Mouse (Mus musculus) spleen, adult 2 months (tissue): Measurements from ENCODE around the gene Dnttip1. TPM values are rescaled to one million over a fixed set of nuclear protein-coding genes. Genes with fewer than 3 reads are reported as not detected.

Experiments
- DNase-seq, 2 experiments: peaks; one replicate each; pipeline versions ENCODE4 v3.0.0 to v3.0.0-alpha.2; 2012 to 2021; ENCODE audit warnings: low spot score in 2 of 2, low read depth in 1 of 2
- H3K27ac ChIP-seq: fragments of 200-500 bp; 2 replicates; pipeline ENCODE4 v1.5.1; 2012; ENCODE audit warnings: low read length, inconsistent platforms; ENCODE audit not compliant: insufficient read depth
- H3K27me3 ChIP-seq: fragments of 200-500 bp; 2 replicates; pipeline ENCODE4 v1.6.1; 2012; ENCODE audit warnings: mild to moderate bottlenecking, moderate library complexity, low read length, inconsistent platforms; ENCODE audit not compliant: control insufficient read depth, insufficient read depth
- H3K36me3 ChIP-seq: fragments of 200-500 bp; 2 replicates; pipeline ENCODE4 v1.6.1; 2012; ENCODE audit warnings: mild to moderate bottlenecking, low read length, inconsistent platforms; ENCODE audit not compliant: control insufficient read depth, insufficient read depth
- H3K4me1 ChIP-seq: fragments of 200-500 bp; 2 replicates; pipeline ENCODE4 v1.6.1; 2011; ENCODE audit warnings: inconsistent platforms; ENCODE audit not compliant: control insufficient read depth, insufficient read depth, insufficient read length
- H3K4me3 ChIP-seq: fragments of 200-500 bp; 2 replicates; pipeline ENCODE4 v1.5.1; 2011; ENCODE audit warnings: mild to moderate bottlenecking, inconsistent platforms; ENCODE audit not compliant: insufficient read depth, insufficient read length; ENCODE audit errors: extremely low read depth
- CTCF ChIP-seq: fragments of 200-500 bp; IDR thresholded peaks from 2 replicates; pipeline ENCODE4 v1.5.1; 2011; ENCODE audit warnings: mild to moderate bottlenecking, inconsistent platforms; ENCODE audit not compliant: insufficient read depth, insufficient read length, insufficient replicate concordance; ENCODE audit errors: extremely low read depth
- POLR2A ChIP-seq: fragments of 200-500 bp; IDR thresholded peaks from 2 replicates; pipeline ENCODE4 v1.6.1; 2011; ENCODE audit warnings: low read depth, low read length, inconsistent platforms
- WGBS: fragments of 180-500 bp; shearing (Covaris S2); methylation state at CpG from one replicate; pipeline ENCODE4 v1.1.7; 2018; 5-methylcytosine and 5-hydroxymethylcytosine counted together
- polyA plus RNA-seq: library from polyadenylated mRNA; depleted of rRNA; stranded (reverse); fragments of >200 nt; gene quantifications from 2 replicates; pipeline ENCODE4 v1.2.3, GENCODE M21; 2012

Dnttip1 gene
- polyA plus RNA-seq, 1 experiment = 38.9 TPM

DNA sequence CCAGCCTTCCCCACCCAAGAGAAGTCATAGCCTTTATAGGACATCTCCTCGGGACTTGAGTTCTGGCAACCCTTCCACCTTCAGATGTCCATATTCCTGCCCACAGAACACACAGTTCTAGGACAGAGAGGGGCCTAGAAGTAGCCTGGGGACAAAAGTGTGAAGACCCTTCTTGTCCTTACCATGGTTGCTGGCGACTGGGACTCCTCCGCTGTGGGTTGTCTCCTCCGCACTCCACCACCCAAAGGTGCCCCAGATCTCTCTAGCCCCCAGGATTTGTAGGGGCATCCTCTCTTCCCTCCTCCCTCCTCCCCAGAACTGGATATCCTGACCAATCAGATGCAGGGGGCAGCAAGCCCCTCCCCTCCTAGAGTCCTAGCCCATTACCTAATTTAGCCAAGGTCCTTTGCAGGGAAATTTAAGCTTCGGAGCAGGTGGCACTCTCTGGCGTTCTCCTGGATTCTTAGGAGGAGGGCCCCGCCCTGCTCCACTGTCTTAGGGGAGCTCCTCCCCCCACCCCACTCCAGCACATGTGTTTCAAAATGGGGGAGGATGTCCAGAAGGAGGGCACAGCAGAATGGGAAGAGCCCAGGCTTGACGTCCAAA lies 33.8 kb downstream of the Dnttip1 start, which contains the start of gene Tnnc2:
Tnnc2 (minus strand) TSS at position 487 of the 606 bp plus-strand sequence.
- no peak for TF ChIP-seq POLR2A
- no peak for TF ChIP-seq CTCF
- no peaks in the 10 kb centered on the region for H3K27me3 ChIP-seq
- WGBS = 89% methylated on average over 8 of the region's 8 CpGs

DNA sequence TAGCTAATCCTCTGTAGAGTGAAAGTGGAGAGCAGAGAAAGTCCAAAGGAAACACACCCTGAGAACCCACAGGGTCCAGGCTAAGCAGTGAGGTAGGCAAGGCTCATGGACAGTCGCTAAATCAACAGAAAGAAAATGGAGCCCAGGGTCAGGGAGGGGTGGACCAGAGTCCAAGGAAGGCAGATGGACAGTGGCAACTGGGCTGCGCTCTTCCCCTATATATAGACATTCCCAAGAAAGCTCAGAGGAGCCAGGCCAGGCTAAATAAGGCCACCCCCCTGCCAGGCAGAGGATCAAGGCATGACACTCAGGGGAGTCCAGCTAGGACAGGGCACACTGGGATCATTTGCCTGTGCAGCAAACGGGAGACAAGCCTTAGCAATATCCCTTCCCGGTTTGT lies 36.1 kb downstream of the Dnttip1 start:
- Histone ChIP-seq H3K27ac (no peak overlapping the region), H3K4me3 (no peak overlapping the region), H3K27me3 (no peaks in the 10 kb centered on the region), H3K4me1 (peaks cover 7% of the 10 kb centered on the region; the same call in 1 of the 2 replicates), H3K36me3 (no peaks in the 10 kb centered on the region)
- WGBS = 85% methylated on average over 4 of the region's 4 CpGs
- TF ChIP-seq CTCF (no peak), POLR2A (no peak)
- DNase-seq = no peak

More for the DNA sequence above, 33.8 kb downstream of the Dnttip1 start, which contains the start of gene Tnnc2:
- no peak for DNase-seq
- no peaks in the 10 kb centered on the region for H3K4me1 ChIP-seq
- no peak within 1 kb of the TSS for H3K27ac ChIP-seq
- H3K36me3 ChIP-seq = no peaks in the 10 kb centered on the region
- H3K4me3 ChIP-seq = no peak within 1 kb of the TSS

DNA sequence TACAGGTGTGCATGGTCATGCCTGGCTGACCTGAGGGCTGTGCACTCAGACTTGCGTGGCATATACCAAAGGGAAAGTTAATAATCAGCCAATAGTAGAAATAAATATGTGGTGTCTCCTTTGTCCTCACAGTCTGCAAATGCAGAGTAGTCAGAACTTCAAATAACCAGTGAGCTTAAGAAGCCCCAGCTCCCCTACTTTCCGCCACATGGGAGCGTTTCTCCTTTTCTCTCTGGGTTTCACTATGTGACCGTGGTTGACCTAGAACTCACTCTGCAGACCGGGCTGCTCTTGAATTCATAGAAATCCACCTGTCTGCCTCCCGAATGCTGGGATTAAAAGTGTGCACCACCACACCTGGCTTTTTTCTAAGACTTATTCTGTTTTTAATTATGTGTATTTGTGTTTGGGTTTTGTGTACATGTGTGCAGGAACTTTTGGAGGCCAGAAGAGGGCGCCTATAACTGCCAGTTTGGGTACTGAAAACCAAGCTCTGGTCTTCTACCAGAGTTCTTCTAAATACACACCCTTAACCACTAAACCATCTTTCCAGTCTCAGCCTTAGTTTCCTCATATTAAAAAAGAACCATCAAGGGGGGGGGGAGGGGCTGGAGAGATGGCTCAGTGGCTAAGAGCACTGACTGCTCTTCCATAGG lies 38.3 kb downstream of the Dnttip1 start:
- Histone ChIP-seq H3K4me3 (no peak overlapping the region), H3K27me3 (no peaks in the 10 kb centered on the region), H3K36me3 (no peaks in the 10 kb centered on the region), H3K4me1 (peaks cover 7% of the 10 kb centered on the region; the same call in 1 of the 2 replicates), H3K27ac (no peak overlapping the region)
- DNase-seq = no peak
- WGBS = 76% methylated on average over 7 of the region's 7 CpGs
- TF ChIP-seq CTCF (no peak), POLR2A (no peak)

DNA sequence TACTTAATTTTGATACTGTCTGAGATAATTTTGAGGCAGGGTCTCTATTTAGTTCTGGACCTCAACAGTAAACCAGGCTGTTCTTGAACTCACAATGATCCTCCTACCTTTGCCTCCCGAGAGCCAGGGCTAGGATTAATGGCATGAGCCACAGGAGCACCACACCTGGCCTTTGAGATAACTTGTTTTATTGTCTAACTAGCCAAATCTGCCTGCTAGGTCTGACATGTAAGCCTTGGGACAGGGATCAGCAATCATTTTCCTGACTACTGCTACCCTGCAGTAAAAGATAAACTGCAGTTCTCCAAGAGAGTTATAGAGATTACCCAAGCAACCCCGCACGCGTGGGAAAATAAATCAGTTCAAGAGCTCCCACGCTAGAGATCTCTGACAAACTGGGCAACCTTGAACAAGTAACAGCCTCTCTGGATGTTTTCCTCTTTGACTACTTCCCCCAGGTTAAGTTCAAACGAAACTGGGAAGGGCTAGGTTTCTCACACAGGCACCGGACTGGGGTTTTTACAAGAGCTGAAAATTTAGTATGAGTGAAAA lies 39.2 kb downstream of the Dnttip1 start:
- Histone ChIP-seq H3K27ac (no peak overlapping the region), H3K4me1 (peaks cover 7% of the 10 kb centered on the region; the same call in 1 of the 2 replicates), H3K36me3 (no peaks in the 10 kb centered on the region), H3K27me3 (no peaks in the 10 kb centered on the region), H3K4me3 (peak overlapping the region; percentile 85)
- 15% methylated on average over 7 of the region's 7 CpGs for WGBS
- TF ChIP-seq CTCF = no peak
- no peak for TF ChIP-seq POLR2A
- no peak for DNase-seq

DNA sequence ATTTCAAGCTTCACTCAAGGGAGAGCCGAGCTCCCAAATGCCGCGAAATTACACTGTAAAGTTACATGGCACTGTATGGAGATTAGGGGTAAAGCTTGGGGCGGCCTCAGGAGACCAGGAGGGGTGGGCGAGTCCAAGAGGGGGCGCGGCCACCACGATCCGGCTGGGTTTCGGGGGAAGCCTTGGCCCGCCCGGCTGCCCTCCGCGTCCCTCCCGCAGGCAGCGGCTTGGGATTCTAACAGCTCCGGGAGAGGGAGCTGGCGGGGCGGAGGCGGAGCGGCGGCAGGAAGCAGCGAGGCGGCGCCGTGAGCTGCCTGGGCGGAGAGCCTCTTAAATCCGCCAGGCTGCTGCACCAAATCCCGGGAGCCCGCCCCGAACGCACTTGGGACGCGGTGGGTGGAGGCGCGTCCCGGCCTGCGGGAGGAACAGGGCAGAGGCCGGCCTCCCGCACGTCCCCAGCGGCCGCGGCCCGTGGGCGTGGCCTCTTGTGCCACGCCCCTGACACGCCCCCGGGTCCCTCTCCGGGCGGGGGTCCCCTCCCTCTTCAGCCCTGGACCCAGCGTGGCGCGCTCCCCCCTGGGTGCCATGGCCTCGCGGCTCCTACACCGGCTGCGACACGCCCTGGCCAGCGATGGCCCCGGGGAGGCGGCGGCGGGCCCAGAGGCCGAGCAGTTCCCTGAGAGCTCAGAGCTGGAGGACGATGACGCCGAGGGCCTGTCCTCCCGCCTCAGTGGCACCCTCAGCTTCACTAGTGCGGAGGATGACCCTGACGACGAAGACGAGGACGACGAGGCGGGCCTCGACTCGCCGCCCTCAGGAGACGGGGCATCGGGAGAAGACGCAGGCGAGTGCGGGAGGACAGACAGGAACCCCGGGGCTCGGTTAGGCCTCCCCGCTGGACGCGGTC lies 40.0 kb downstream of the Dnttip1 start, which contains the start of gene Snx21:
Snx21 (plus strand) TSS at position 343 of the 907 bp plus-strand sequence.
- H3K27ac ChIP-seq = peak within 1 kb of the TSS; percentile 65
- under 1% methylated on average over 87 of the region's 89 CpGs for WGBS
- H3K4me1 ChIP-seq = peaks cover 7% of the 10 kb centered on the region; the same call in 1 of the 2 replicates
- peak in 1 of 2 experiments; percentile 47 for DNase-seq
- H3K4me3 ChIP-seq = peak within 1 kb of the TSS; percentile 85
- no peaks in the 10 kb centered on the region for H3K27me3 ChIP-seq
- no peaks in the 10 kb centered on the region for H3K36me3 ChIP-seq
- no peak for TF ChIP-seq CTCF
- no peak for TF ChIP-seq POLR2A

DNA sequence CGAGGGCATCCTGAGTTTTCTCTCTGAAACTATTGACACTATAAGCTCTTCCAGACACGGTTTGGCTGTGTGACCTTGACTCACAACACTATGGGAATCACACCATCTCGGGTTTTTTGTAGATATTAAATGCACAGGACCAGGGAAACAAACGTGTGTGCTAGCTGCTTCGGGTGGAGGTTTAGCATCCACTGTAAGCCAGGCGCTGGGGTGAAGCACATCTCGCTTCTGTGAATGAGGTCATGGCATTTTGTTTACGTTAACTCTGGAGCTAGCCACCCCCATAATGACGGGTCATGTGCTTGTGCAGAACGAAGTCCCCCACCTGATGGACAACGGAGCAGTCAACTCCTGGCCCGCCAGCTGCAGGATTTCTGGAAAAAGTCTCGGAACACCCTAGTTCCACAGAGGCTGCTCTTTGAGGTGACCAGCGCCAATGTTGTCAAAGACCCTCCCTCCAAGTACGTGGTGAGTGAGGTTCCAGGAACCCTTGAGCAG lies 40.7 kb downstream of the Dnttip1 start:
- H3K4me1 ChIP-seq = peaks cover 7% of the 10 kb centered on the region; the same call in 1 of the 2 replicates
- H3K36me3 ChIP-seq = peaks cover 1% of the 10 kb centered on the region; the same call in 1 of the 2 replicates
- peak overlapping the region; percentile 85; the same call in 1 of the 2 replicates for H3K4me3 ChIP-seq
- WGBS = 27% methylated on average over 15 of the region's 15 CpGs
- H3K27ac ChIP-seq = peak overlapping the region; percentile 65; the same call in 1 of the 2 replicates
- no peaks in the 10 kb centered on the region for H3K27me3 ChIP-seq
- no peak for TF ChIP-seq CTCF
- TF ChIP-seq POLR2A = no peak
- DNase-seq = no peak
